Mouse (Mus musculus) hindbrain, embryonic 11.5 days (tissue): ENCODE results near the gene Olfr1321. TPM values are rescaled to one million over a fixed set of nuclear protein-coding genes. Genes with fewer than 3 reads are reported as not detected.
A peak's percentile ranks its signal among the peaks of the same experiment; 100 is the strongest.

ENCODE experiments used
- ATAC-seq: fragments of 200-750 bp; cut with Nextera tagmentation; 2 replicates; pipeline ENCODE4 v1.8.0; 2017; ENCODE audit warnings: mild to moderate bottlenecking, moderate TSS enrichment, moderate library complexity; ENCODE audit not compliant: low FRiP score
- DNase-seq: peaks from one replicate; pipeline ENCODE4 v3.0.0-alpha.2; 2015; ENCODE audit warnings: low spot score
- H3K27ac ChIP-seq: fragments of 300-500 bp; sonication (generic); 2 replicates; pipeline ENCODE4 v1.5.1; 2014; ENCODE audit warnings: mild to moderate bottlenecking, low read depth, low read length
- H3K27me3 ChIP-seq: fragments of 300-500 bp; sonication (generic); 2 replicates; pipeline ENCODE4 v1.6.1; 2014; ENCODE audit warnings: mild to moderate bottlenecking, low read length, moderate library complexity, mixed read lengths; ENCODE audit not compliant: control insufficient read depth, insufficient read depth
- H3K36me3 ChIP-seq: fragments of 300-500 bp; sonication (generic); 2 replicates; pipeline ENCODE4 v1.6.1; 2014; ENCODE audit warnings: mild to moderate bottlenecking, low read length, moderate library complexity, mixed read lengths; ENCODE audit not compliant: control insufficient read depth, insufficient read depth
- H3K4me1 ChIP-seq: fragments of 300-500 bp; sonication (generic); replicated peaks from 2 replicates; pipeline ENCODE4 v1.6.1; 2014; ENCODE audit warnings: low read length, mixed read lengths; ENCODE audit not compliant: control insufficient read depth, insufficient read depth
- H3K4me2 ChIP-seq: fragments of 300-500 bp; sonication (generic); replicated peaks from 2 replicates; pipeline ENCODE4 v1.6.1; 2014; ENCODE audit warnings: mild to moderate bottlenecking, low read depth, low read length
- H3K4me3 ChIP-seq: fragments of 300-500 bp; sonication (generic); 2 replicates; pipeline ENCODE4 v1.5.1; 2014; ENCODE audit warnings: low read depth, low read length
- H3K9ac ChIP-seq: fragments of 300-500 bp; sonication (generic); 2 replicates; pipeline ENCODE4 v1.6.1; 2014; ENCODE audit warnings: low read depth, low read length
- H3K9me3 ChIP-seq: fragments of 300-500 bp; sonication (generic); 2 replicates; pipeline ENCODE4 v1.6.1; 2016; ENCODE audit warnings: low read length; ENCODE audit not compliant: control insufficient read depth
- WGBS: fragments of 180-500 bp; shearing (Covaris S2); extraction: QIAGEN DNeasy Blood & Tissue Kit; methylation state at CpG from one replicate; pipeline ENCODE4 v1.1.7; 2014; 5-methylcytosine and 5-hydroxymethylcytosine counted together
- polyA plus RNA-seq: library from polyadenylated mRNA; unstranded; fragments of >200 nt; fragmentation: Nextera tagmentation; extraction: Ambion mirVana; gene quantifications from 2 replicates; pipeline ENCODE4 v1.2.1, GENCODE M21; 2014

Gene Olfr1321
- polyA plus RNA-seq, result not detected in 2 replicates

- no peak for ATAC-seq
- Histone ChIP-seq H3K27me3 (no peaks in the 10 kb centered on the region), H3K36me3 (no peaks in the 10 kb centered on the region), H3K27ac (no peak within 1 kb of the TSS), H3K4me3 (no peak within 1 kb of the TSS), H3K4me2 (no peak within 1 kb of the TSS), H3K9ac (no peak within 1 kb of the TSS), H3K4me1 (no peaks in the 10 kb centered on the region), H3K9me3 (no peaks in the 10 kb centered on the region)
- 85% methylated on average over 2 of the region's 2 CpGs for WGBS
- no peak for DNase-seq
Measured at GRCm38 (mm10) chrX:49734959-49735358, at the start of gene Olfr1321. TSS of gene Olfr1321 (minus strand) at chrX:49735059.

DNA sequence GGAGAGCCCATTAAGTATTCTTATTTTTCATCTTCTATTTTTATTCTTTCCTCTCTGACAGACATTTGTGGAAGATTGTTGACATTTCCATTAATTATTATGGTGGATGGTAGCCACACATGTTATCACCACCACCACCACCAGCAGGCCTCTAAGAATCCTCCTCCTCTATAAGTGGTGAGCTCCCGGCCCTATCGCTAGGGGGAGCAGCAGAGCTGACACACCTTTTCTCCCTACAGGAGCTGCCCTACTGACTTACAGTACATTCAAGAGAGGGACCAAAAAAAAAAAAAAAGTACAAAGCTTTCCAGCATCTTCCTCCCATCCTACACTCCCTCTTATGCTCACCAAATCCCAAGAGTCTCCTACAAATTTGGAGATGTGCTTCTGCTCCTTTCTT lies 36.0 kb upstream of the Olfr1321 start:
- Histone ChIP-seq H3K27ac (no peak overlapping the region), H3K9me3 (no peaks in the 10 kb centered on the region), H3K27me3 (no peaks in the 10 kb centered on the region), H3K9ac (no peak overlapping the region), H3K4me2 (no peak overlapping the region), H3K4me1 (no peaks in the 10 kb centered on the region), H3K4me3 (no peak overlapping the region), H3K36me3 (no peaks in the 10 kb centered on the region)
- 37% methylated on average over 2 of the region's 2 CpGs for WGBS
- DNase-seq (no peak), ATAC-seq (no peak)

DNA sequence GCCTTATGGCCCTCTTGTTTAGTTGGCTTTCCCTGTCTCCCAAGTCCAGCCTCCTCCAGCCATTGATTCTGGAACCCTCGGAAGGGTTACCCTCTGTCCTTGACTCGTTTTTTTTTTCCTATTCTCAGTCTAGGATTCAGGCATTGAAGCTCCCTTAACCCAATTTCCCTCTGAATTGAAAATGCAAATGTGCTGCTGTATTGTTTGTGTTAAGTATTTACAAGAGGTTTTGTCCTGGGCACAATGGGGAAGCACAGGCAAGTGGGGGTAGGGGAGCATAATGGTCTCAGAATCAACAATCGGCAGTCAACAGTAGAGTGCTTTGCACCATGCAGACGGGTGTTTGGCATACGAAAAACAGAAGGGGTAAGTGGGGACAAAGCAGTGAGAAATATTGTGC lies 10.3 kb upstream of the Olfr1321 start:
- WGBS, result 42% methylated on average over 5 of the region's 5 CpGs
- Histone ChIP-seq H3K4me3 (no peak overlapping the region), H3K9me3 (no peaks in the 10 kb centered on the region), H3K4me1 (no peaks in the 10 kb centered on the region), H3K27ac (no peak overlapping the region), H3K4me2 (no peak overlapping the region), H3K9ac (no peak overlapping the region), H3K27me3 (no peaks in the 10 kb centered on the region), H3K36me3 (no peaks in the 10 kb centered on the region)
- DNase-seq (peak; percentile 1), ATAC-seq (peak; percentile 64)

Other genes with a start within 250 kb of the Olfr1321 start
- not detected in 2 replicates for gene Olfr1320, start 62.7 kb downstream of the Olfr1321 start, polyA plus RNA-seq
- gene Igsf1, start 62.7 kb upstream of the Olfr1321 start, polyA plus RNA-seq, result 2.5 and 4.0 TPM in 2 replicates
- not detected in 2 replicates for gene Olfr1322, start 156.4 kb upstream of the Olfr1321 start, polyA plus RNA-seq